12 mouse cellular contexts compared by ENCODE assay signal in genomic region chr5:148283584-148283983, GRCm38 (mm10).
A peak's percentile ranks its signal among the peaks of the same experiment; 100 is the strongest.
DNase-seq lines count a peak whose midpoint lies in the region.
"Had no signal": no experiment of that assay in that cellular context is flagged by ENCODE, and none has a peak within 500 bp of the region (broad histone marks: within the 10 kb centered on the region; RNA-seq: fewer than 3 reads in every experiment).

No protein-coding gene starts in this region.

- intact Hi-C loops in heart, postnatal 36 days (cut with DNase I) = no loop called here

- peak; percentile 92 for DNase-seq in heart, adult 11 months
- DNase-seq in heart, postnatal 36 days = no peak
- peak; percentile 24 to 45 for DNase-seq in kidney, postnatal 4 days
- DNase-seq in kidney, adult 18-20 months = no peak
- DNase-seq in lung, postnatal 10 days = peak; percentile 50
- no peak for DNase-seq in T-cell, adult 2 months (ENCODE audit: low spot score)
- DNase-seq in spleen, postnatal 4 days (ENCODE audit: low spot score in 2 of 2) = no peak
- DNase-seq: adrenal gland, adult 2 months; adrenal gland, postnatal 25 days; cerebellum, adult 2 months; cerebellum, postnatal 25 days; gastrocnemius, postnatal 14 days had no signal

Comparison
In these comparisons a context has a peak if more than half of its experiments do, and no peak if none do; other contexts are left out.
1. DNase-seq: peak in heart, adult 11 months (single experiment), kidney, postnatal 4 days (2 of 2) and lung, postnatal 10 days (single experiment); none in heart, postnatal 36 days (0 of 2), kidney, adult 18-20 months (single experiment), T-cell, adult 2 months (single experiment) and spleen, postnatal 4 days (0 of 2).